Mouse (Mus musculus) adrenal gland, postnatal 4 days (tissue): ENCODE measurements at regions not wholly inside any gene's neighbourhood (a gene's known extent, or its start where the extent isn't known, plus 50 kb on each side); places are given as distances from the start of the nearest gene placed in this dataset.
"Not testable (repeated sequence)": the region's sequence is repeated elsewhere in the genome, so short reads cannot be mapped to it uniquely, and the experiment has no call there.

Experiments used
- DNase-seq, 2 experiments: peaks; one replicate each; pipeline ENCODE4 v3.0.0; 2021 to 2022; ENCODE audit warnings: low spot score in 2 of 2, mixed read lengths in 2 of 2

GRCm38 (mm10) chr14:17058438-17058837, 239.5 kb upstream of the Rarb start:
- no peak for DNase-seq

- DNase-seq, result no peak
Observed at GRCm38 (mm10) chr14:17057355-17057754, 238.4 kb upstream of the Rarb start.

DNA sequence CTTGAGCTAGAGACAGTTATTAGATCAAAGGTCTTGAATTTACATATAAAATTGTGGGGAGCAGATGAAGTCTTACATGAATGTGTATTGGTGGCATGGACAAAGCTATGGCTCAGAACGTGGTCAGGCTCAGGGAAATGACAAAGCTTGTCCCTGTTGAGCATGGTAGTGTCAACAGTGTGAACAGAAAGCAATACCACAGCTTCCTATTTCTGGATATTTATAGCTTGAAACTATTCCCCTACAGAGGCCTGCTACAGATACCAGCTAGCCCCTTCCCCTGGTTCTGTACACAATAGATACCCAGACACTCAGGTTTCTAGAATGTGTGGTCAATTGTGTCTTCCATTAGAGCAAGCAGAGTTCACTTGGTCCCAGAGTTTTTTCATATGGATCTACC, 236.8 kb upstream of the Rarb start:
- DNase-seq, result no peak

DNA sequence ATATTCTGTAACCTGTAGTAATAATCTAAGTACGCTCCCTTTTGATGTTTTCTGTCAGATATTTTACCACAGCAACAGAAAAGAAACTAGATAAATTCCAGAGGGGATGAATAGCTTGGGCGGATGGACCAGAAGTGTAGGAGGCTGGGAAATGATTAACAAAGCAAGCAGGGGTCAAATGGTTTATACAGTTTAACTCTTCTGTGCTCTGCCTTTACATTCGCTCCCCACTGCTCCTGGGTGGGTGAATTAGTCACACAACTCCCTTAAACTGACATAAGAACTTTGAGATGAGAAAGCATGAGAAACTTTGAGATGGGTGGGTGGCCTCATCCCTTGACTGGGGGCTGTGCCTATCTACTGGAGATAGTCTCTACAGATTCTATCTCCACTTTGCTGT, 235.4 kb upstream of the Rarb start:
- DNase-seq, result no peak

- no peak for DNase-seq
Observed at GRCm38 (mm10) chr14:17046808-17047207, 227.9 kb upstream of the Rarb start.

DNA sequence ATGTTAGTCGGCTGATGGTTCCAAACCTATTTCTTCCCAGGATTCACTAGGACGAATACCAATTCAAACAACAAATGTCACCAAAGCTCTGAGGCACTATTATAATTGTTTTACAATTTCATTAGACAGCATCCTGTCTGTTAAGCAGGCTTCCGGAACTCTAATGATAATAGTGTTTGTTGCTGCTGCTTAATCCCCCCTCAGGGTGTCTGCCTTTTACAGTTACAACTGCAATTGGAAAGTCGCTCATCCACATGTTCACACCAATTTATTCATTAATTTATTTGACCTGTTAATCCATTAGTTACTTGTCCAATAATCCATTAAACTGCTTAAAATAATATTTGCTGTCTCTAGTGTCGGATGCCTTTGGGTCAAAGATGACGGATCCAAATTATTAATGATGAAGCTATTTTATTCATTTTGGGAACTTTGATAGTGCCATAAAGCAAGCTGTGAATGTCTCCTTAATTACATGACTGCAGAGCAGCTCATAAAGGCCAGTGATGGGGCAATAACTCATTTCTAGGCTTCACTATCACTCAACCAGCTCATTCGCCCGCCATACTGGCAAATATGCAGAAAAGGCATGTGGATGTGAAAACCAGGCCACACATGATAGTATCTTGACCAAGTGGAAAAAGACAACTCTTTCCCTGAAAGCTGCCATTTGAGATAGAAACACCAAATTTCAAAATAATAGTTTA, 226.6 kb upstream of the Rarb start:
- no peak for DNase-seq

GRCm38 (mm10) chr14:17020603-17021356, 201.8 kb upstream of the Rarb start:
- no peak for DNase-seq

DNA sequence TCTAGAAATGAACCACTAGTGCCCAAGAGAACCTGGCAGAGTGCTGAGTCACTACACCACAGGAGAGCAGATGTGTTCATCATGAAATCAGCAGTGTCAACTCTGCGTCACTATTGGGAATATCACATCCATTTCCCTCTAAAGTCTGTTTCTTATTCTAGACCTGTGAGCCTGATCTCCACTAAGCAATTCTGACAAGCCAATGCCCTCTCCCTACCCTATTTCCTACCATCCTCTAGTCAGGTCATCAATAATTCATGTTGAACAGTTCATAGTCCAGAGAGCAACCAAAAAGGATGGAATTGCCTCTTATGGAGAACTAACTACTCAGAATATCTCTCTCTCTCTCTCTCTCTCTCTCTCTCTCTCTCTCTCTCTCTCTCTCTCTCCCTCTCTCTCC, 194.0 kb upstream of the Rarb start:
- DNase-seq, result no peak

DNA sequence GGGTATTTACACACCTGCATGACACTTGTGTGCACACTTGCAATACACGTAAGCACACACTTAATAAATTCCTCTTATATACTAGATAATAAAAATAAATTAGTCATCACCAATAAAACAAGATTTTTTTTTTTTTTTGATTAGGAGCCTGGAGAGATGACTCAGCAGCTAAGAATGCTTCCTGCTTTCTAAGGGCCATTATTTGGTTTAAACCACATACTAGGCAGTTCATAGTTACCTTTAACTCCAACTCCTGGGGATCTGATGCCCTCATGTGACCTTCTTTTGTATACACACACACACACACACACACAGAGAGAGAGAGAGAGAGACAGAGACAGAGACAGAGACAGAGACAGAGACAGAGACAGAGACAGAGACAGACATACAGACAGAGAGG, 193.2 kb upstream of the Rarb start:
- DNase-seq, result no peak

GRCm38 (mm10) chr14:17005194-17006018, 186.4 kb upstream of the Rarb start:
- no peak for DNase-seq

- DNase-seq, result no peak
Observed at GRCm38 (mm10) chr14:17004714-17005113, 185.8 kb upstream of the Rarb start.

DNA sequence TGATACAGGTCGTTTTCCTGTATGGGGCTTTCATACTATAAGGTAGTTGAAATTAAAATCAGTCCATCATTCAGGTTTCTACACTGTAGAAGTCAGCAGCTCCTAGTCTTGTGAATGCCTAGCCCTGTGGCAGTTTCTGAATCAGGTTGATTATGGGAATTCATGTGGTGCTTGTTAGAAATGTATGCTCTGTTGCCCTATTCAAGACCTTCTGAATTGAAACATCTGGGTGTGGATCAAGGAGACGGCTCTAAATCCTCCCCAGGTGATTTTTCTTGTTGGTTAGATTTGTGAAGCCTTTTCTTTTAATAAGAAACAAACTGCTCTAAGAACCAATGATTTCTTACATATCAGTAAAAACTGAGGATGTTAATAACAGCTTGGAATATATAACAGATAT, 177.8 kb upstream of the Rarb start:
- DNase-seq, result no peak

DNA sequence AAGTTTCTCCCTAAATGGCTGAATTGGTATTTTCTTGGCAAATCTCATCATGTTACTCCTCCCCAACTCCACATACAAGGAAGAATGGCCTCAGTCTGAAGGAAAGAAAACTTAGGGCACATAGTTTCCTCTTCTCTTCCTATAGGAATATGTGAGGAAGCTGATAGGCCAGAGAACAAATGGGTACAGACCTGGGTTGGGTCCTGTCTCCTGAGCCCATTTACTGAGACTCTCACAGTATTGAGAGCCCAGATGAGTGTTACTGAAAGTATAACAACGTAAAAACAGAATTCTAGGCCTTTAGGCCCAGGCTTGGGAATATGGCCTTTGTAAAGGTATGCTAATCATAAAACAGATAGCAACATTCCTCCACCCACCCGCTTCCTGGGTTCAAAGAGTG, 152.0 kb upstream of the Rarb start:
- DNase-seq, result not testable (repeated sequence)

GRCm38 (mm10) chr14:16964717-16965391, 145.9 kb upstream of the Rarb start:
- DNase-seq, result no peak

- no peak for DNase-seq
Observed at GRCm38 (mm10) chr14:16962216-16962826, 143.4 kb upstream of the Rarb start.

DNA sequence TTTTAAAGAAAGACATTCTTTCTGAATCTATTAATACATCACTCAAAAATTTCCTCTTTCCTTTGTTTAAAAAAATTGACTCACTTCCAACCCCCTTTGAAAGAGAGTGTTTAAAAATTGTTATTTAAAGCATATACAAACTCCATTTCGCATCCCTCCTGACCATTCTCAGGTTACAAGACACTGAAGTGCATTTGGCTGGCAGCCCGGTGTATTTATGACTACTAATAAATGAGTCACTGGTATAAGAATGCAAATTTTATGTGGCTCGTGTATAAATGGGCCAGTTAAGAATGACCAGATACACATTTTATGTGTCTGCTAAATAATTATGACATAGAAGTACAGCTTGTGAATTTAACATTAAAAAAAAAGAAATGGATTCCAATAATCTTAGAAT, 138.8 kb upstream of the Rarb start:
- DNase-seq, result peak in 1 of 2 experiments; percentile 12

GRCm38 (mm10) chr14:16954511-16955443, 135.8 kb upstream of the Rarb start:
- DNase-seq, result no peak

DNA sequence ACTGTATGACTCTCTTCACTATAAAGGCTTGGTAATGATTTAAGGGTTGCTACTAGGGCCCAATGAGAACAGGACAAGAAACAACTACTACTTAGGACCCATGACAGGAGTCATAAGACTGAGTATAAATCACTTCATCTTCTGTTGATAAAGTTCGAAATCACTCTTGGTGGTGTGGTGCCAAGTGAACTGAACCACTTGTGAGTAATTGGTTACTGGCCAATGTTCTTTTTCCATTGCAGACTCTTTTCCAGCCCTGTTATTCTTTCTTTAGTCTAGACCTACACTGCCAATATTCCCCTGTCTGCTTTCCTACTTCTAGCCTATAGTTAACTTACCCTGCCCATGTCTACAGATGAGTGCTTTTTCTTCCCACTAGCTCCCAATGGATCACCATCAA, 129.8 kb upstream of the Rarb start:
- DNase-seq, result no peak

GRCm38 (mm10) chr14:16944441-16944840, 125.5 kb upstream of the Rarb start:
- DNase-seq, result no peak

DNA sequence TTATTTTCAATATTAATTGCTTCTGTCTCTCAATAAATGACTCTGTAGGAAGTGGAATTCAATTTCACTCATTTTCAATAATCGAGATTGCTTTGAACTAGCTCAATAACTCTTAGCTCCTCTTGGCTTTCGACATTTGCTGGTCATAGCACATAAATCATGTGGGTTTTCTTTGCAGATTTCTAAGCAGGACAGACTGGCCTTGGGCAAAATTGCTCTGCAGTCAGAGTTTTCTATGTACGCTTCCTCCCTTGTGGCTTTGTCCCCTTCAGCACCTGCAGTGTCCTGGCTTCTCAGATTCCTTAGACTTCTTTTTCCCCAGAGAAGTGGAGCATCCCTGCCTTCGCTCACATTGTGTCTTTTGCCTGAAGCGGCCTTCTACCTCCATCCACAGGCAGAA, 124.6 kb upstream of the Rarb start:
- no peak for DNase-seq
